Mouse (Mus musculus) testis, postnatal 14 days (tissue): ENCODE results near the gene Apc2.
A peak's percentile ranks its signal among the peaks of the same experiment; 100 is the strongest.

Experiments used
- DNase-seq: peaks from one replicate; pipeline ENCODE4 v3.0.0; 2021; ENCODE audit warnings: low spot score

Gene Apc2

DNA sequence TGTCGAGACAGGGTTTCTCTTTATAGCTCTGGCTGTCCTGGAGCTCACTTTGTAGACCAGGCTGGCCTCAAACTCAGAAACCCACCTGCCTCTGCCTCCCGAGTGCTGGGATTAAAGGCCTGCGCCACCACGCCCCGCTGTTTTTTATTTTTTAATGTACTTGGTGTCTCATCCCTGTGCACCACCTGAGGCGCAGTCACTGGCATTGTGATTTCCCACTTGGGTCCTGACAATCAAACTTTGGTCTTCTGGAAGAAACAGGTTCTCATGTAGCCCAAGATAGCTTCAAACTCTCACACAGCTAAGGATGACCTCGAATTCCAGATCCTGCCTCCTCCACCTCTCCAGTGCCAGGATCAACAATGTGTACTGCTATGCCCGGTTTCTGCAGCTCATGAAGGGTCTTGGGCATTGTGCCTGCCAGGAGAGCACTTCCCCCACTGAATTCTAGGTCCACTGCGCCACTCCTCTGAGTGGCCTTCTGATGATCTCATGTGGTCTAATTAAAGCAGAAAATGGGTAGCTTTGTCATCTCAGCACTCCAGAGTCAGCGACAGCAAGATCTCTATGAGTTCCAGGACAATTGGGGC, 32.9 kb upstream of the Apc2 start:
- no peak for DNase-seq

DNA sequence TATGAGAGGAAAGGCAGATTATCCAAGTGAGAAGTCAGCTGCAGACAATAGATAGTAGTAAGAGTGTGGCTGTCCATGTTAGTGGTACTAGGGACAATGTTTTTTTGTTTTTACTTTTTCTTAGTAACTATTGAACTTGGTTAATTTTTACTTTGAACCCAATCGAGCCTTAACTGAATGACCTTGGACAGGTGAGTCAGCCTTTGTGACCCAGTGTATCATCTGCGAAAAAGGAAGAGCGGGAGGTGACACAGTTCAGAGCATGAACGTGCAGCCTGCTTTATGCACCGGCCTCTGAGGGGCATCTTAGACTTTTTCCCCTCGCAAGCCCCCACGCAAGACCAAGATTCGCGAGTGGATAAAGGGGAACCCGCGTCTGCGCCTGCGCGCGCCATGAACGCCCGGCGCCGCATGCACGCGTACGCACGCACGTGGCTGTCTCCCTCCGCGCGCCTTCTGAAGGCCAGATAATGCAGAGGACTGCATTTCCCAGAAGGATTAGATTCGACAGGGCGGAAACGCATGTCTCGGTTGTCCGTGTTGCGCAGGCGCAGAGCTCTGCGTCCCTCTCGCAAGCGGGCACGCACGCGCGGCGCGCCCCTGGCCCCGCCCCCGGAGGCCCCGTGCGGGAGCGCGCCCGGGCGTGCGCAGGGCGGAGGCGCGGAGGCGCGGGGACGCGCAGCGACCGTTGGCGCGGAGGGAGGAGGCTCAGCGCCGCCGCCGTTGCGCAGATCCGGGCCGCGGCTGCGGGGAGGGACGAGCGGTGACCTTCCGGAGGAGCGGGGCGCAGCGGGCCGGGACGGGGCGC, 31.2 kb upstream of the Apc2 start:
- DNase-seq, result peak; percentile 99

DNA sequence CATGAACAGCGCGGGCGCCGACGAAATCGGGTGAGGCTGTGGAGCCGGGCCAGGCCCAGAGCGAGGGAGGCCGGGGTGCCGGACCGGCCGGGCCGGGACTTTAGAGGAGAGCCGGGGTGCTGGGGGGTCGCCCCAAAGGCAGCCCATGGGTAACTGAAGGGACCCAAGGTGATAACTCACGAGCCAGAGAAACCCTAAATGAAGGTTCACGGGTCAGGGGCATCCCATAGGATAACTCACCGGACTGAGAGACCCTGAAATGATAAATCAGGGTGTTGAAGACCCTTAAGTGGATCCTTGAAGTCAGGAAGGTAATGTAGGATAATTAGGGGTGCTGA, 30.7 kb upstream of the Apc2 start:
- DNase-seq, result no peak

DNA sequence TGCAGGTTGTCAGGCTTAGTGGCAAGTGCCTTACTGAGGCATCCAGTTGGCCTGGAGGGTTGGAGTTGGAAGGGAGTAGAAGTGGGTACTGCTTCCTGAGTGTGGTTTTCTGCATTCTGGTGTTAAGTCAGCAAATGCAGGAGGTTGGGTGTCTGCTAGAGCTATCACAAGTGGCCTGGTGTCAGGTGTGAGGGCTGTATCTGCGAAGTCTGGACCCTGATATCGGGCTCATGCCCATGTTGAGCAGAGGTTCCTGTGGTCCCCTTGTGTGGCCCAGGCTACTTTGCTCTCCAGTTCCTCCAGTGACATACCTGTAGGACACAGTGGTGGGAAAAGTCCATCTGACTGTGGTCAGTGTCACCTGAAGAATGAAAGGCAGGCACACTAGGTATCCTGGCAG, 25.7 kb upstream of the Apc2 start:
- no peak for DNase-seq

DNA sequence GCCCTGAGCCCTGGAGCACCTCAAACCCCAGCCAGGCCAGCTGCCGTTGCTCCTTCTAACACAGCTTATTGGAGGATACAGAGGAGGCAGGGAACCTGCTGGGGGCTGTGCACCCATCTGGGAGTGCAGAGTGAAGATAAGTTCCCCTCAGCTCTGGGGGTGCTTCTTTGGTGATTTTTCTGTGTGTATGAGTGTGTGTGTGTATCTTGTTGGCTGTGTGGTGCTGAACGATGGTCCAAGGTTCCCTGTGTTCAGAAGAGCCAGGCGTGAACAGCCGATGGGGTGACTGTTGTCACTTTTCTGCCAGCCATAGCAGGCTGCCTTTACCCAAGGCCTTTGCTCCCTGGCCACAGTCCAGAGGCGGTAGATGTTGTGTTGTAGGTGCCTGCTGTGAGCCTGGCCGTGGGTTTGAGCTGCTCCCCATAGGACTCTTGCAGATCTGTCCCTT, 25.0 kb upstream of the Apc2 start:
- DNase-seq, result no peak

DNA sequence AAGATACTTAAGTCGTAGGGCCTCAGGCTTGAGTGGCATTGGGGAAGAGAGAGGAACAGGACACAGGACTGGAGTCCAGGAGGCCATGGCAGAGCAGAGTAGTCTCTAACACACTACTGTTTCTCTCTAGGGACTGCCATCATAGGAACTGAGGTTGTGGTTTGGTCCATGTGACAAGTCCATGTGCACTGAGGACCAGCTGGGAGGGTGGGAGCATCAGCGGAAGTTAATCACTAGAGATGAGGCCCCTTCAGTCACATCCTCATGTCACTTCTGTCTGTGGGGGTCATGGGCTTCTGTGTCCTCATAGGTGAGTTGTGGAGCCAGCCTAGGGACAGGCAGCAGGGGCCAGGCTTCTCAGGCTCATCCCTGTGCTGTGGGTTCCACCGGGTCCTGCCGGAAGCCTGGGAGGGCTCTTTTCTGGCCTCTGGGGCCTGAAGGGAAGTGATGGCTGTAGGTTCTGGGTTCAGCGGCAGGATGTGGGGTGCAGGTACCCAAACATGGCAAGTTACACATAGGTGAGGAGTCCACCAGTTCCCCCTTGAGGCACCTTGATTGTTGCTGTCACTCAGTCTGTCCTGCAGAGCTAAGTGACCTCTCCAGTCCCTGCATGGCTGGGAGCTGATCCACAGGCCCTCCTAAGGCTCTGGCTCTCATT, 24.5 kb upstream of the Apc2 start:
- no peak for DNase-seq

DNA sequence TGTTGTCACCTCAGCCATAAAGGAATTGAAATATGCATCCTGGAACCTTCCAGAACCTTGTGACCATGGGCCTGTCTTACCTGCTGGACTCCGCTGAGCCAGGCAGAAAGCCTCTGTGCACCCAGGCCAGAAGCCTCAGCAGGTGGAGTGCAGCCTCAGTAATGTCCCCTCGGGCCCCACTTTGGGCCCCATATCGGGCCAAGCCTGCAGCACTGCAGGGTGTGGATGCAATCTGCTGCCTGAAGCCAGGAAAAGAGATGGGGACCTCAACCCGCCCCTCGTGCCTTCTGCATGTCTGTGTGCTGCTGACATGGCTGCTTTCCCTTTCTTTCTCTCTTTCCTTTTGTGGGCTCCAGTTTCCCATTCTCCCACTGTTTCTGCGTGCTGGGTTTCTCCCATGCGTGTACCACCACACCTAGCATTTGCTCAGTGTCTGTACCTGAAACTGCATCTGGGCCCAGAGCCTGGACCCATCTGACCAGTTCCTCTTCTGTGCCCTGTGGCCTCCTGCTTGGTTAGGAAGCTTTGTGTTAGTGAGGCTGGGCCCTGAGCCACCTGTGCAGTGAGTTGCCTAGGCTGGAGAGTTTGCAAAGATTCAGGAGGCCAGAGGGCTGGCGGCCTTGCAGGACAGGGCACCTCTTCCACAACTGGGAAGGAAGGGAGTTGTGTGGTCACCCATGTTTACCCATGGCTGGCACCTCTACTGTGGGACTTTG, 23.7 kb upstream of the Apc2 start:
- DNase-seq, result no peak

DNA sequence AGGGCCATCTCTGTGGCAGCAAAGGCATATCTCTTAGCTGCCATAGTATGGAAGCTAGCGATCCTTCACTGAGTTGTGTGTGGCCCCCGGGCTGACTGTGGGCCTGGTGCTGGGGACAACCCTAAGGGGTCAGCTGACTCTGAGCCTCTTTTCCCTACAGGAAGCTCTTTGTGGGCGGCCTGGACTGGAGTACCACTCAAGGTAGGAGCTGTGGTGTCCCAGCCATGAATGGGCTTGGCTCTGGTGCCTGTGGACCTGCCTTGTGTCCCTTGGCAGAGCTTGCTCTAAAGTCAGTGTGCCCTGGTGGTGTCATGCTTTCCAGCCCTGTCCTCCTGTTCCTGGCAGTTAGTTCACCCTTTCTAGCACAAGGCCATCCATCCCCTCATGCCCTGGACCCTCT, 21.9 kb upstream of the Apc2 start:
- no peak for DNase-seq

DNA sequence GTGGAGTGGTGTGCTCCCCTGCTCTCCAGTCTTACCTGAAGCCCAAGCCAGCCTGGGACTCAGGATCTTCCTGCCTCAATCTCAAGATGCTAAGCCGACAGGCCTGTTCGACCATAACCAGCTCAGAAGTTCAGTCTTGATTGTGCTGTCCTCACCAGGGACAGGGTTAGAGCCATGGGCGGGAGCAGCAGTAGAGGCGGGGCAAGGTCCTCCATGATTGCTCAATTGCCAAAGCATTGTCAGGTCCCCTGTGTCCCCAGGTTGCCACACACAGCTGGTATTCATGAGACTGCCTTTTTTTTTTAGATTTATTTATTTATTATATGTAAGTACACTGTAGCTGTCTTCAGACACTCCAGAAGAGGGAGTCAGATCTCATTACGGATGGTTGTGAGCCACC, 19.5 kb upstream of the Apc2 start:
- DNase-seq, result no peak

DNA sequence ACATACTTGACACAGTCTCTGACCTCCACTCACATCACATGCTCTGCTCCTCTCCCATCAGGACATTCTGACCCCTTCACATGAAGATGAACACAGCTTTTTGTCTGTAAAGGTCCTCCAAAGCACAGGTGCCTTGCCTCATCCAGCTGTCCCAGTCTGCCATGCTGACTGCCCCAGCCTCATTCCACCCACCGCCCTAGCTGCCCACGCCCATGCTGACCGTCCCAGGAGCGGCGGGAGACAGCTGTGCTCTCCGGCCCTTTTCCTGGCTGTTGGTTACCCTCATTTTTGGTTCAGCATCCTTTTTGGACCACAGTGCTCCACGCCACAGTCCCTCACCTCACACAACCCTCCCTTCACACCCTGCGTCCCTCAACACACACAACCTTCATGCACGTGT, 17.4 kb upstream of the Apc2 start:
- DNase-seq, result no peak

DNA sequence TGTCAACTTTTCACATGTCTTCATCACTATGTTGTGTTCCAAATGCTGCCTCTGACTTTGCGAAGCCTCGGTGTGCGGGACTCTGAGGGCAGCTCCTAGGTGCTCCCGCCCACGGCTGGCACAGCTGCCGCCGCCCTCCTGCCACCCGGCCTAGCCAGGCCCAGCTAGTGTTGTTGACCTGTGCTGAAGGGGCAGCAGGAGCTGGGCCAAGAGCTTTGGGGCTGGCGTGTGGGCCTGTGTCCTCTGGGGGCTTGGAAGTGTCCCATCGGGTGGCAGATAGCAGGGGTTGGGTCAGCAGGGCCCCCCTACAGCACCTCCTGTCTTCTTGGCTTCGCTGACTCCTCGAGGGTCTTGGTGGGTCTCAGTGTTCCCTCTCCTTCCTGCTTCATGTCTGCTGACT, 16.5 kb upstream of the Apc2 start:
- no peak for DNase-seq

DNA sequence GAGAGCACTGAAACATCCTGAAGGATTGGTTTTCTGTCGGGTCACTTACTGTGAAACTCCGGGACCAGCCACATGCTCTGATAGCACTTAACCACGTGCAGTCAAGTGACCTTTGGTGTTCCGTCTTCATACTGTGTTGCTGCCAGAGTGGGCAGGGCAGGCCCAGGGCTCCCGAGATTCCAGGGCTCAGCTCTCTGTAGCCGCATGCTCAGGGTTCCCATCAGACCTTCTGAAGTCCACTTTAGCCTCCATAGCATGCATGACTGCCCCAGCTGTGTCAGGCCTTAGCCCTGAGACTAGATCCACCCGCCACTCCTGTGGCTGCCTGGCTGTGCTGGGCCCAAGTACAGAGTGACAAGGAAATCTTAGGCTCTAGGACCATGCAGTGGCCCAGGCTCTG, 14.5 kb upstream of the Apc2 start:
- no peak for DNase-seq

DNA sequence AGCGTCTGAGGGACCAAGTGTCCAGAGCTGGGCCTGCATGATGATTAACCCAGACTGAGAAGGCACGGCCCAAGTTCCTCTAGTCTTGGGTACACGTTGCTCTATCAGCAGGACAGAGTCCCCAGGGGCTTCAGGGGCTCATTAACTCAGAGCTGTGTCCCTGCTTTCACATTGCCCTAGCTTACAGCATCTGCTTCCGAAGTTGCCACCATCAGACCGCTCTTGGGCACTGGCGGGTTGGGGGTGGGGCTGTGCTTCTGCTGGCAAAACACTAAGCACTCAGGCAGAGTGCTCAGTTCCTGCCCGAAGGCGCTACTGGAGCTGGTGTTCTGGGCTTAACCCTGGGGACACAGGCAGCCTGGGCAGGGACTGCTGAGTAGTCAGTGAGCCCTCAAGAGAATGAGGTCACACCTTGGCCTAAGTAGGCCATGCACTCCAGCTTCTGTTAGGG, 13.8 kb upstream of the Apc2 start:
- no peak for DNase-seq

DNA sequence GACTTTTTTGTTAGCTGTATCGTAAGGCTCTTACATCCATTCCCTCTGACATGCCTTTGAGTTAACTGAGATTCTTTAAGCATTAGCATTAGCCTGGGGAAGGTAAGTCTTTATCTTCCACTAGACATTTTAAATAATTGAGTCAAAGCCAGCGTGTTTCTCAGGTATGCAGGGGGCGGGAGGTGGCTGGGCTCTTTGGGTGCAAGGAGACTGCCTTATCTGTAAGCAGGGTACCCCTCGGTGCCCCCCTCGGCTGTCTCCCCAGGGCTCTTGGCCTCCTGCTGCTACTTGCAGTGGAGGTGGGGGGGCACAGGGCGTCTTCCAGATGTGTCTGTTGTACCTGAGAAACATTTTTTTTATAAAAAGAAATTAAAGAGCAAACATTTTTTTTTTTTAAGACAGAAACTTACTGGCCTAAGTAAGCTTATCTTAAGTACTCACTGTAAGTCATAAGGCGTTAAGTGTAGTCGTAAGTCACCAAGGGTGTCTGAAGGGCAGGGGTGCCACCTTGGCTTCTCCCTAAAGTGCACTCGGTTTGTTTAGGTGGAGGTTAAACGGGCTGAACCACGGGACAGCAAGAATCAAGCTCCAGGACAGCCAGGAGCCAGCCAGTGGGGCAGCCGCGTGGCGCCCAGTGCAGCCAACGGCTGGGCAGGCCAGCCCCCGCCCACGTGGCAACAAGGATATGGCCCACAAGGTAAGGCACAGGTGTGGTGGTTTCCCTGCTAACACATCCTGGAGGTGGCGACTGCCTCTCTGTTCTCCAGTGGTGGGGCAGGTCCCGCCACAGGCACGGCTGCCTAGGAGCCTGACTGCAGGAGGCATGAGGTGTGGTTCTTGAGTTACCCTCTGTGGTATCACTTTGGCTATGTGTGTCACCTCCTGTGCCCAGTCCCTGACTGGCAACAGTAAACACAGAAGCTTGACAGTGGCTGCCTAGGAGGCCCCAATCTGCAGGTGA, 13.0 kb upstream of the Apc2 start:
- DNase-seq, result no peak

DNA sequence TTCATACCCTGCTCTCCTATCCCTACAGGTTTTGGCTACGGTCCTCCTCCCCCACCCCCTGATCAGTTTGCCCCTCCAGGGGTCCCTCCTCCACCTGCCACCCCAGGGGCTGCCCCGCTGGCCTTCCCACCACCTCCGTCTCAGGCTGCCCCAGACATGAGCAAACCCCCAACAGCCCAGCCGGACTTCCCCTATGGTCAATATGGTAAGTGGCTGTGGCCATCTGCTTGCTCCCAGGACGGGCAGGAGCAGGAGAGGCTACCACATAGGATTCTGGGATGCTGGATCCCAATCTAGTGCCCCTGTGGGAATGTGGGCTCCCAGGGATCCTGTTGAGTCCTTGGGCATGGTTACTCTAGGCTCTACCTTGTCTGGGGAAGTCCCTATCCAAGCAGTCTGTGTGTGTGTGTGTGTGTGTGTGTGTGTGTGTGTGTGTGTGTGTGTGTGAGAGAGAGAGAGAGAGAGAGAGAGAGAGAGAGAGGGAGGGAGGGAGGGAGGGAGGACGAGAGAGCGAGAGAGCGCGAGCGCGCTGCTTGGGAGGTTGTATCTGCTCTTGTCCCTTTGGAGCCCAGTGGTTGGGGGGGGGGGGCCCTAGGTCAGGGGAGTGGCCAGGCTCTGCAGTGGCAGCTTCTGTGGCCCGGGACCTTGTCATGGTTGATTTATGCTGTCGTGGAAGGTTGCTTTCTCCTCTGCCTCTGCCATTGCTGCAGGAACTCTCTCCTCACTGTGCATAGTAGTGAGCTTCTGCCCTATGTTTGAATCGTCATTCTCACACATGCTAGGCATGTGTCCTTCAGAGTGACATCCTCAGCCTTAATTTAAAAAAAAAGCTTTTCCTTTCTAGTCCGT, 10.3 kb upstream of the Apc2 start:
- no peak for DNase-seq

DNA sequence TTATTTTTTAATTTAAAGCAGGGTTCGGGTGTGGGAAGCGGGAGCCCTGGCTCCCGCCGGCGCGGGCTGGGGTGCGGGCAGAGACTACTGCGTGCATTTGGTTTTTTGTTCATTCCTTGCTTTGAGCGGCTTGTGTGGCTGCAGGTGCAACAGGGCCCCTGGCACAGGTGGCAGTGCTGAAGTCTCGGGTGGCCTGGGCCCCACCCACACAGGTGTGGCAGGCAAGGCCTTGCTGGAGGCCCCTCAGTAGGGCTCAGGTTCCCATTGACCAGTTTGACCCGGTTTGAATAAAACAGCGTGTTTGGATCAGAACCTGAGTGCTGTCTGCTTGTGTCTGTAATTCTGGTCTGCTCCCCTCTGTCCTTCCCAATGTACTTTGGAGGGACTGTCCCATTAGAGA, 7.7 kb upstream of the Apc2 start:
- no peak for DNase-seq

DNA sequence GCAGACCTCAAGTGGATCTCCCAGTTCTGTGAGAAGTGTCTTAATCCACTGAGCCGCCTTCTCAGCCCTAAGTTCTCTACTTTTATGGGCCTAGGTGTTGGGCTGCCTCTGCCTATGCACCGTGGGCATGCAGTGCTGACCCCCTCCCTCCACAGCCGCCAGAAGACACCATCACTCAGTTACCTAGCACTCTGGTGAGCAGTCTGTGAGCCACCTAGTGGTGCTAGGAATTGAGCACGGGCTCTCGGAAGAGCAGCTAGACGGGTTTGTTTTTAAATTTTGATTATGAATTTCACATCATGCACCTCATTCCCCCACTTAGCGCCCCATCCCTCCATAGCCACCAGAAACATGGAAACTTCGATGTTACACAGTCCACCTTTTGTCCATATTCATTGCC, 7.1 kb upstream of the Apc2 start:
- DNase-seq, result no peak

DNA sequence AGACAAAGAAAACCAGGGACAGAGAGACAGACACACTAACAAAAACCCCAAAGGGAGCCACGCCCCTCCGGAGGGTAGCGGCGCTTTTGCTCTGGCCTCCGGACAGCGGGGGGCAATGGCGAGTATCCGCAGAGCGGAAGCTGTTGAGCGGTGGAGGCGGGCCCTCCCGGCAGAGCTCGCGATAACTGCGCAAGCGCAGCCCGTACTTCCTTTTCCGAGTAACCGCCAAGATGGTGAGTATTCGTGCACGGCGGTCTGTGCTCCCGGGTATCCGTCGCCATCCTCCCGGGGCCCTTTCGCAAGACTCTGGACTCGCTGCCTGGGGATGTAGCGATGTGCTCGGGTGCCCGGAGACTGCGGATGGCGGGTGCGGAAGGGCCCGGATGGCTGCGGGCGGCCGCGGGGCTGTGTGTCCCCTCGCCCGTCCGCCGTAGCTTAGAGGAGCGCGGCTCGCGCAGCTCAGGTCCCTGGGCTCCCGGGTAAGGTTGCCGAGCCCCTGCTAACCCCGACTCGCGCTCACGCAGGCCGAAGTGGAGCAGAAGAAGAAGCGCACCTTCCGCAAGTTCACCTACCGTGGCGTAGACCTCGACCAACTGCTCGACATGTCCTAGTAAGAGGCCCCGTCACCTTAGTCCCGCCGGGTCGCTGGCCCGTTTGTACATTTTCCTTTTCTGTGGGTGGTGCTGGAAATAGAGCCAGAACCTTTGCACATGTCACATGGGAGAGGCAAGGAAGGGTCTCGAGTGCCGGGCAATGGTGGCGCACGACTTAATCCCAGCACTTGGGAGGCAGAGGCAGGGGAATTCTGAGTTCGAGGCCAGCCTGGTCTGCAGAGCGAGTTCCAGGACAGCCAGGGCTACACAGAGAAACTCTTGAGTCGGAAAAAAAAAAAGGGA, 3.3 kb upstream of the Apc2 start, which contains the start of gene Rps15:
Rps15 (plus strand) TSS at position 203 of the 896 bp plus-strand sequence.
- DNase-seq, result peak; percentile 94

DNA sequence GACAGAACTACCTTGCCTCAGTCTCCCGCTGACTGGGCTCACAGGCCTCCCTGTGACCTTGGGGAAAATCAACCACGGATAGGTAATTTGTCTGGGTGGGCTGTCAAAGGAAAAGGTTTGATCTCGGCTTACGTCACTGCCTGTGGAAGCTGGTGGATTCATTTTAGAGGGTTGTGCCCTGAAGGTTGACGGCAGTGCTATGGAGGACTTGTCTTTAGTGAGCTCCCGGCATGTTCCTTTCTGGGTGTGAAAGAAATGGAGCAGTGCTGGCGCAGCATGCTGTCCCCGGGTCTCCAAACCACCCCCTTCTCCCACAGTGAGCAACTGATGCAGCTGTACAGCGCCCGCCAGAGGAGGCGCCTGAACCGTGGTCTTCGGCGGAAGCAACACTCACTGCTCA, 2.5 kb upstream of the Apc2 start:
- no peak for DNase-seq

DNA sequence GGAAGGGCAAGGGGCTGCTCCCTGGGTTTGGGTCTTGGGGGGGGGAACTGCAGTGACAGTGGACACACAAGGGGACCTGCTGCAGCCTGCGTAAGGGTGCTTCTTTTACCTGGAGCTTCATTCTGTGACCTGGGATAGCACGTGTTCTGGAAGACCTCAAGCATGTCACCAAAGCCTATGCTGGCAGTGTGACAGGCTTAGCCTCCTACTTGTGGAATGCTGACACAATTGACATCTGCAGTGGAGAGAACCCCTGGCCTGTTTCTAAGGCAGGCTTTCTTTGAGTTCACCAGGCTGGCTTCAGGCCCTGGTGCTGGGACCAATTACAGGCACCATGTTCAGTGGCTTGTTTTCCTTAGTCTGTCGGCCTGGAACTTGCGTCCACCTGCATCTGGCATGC, 1.5 kb upstream of the Apc2 start:
- DNase-seq, result no peak
